Mouse (Mus musculus) midbrain, postnatal 0 days (tissue): Measurements from ENCODE around the gene Plekhh1. TPM values are rescaled to one million over a fixed set of nuclear protein-coding genes. Genes with fewer than 3 reads are reported as not detected.

Experiments
- ATAC-seq: fragments of 200-750 bp; cut with Nextera tagmentation; 2 replicates; pipeline ENCODE4 v1.8.0; 2017; ENCODE audit warnings: moderate number of reproducible peaks, mild to moderate bottlenecking, moderate TSS enrichment, moderate library complexity; ENCODE audit not compliant: low FRiP score
- DNase-seq: peaks from one replicate; pipeline ENCODE4 v3.0.0-alpha.2; 2015; ENCODE audit warnings: low spot score
- H3K27ac ChIP-seq: fragments of 300-500 bp; sonication (generic); 2 replicates; pipeline ENCODE4 v1.5.1; 2014; ENCODE audit warnings: low read depth, mild to moderate bottlenecking, low read length, mixed read lengths
- H3K27me3 ChIP-seq: fragments of 300-500 bp; sonication (generic); 2 replicates; pipeline ENCODE4 v1.6.1; 2014; ENCODE audit warnings: low read length, control low read depth, mixed read lengths; ENCODE audit not compliant: insufficient read depth
- H3K36me3 ChIP-seq: fragments of 300-500 bp; sonication (generic); 2 replicates; pipeline ENCODE4 v1.6.1; 2014; ENCODE audit warnings: low read length, control low read depth, mixed read lengths; ENCODE audit not compliant: insufficient read depth
- H3K4me1 ChIP-seq: fragments of 300-500 bp; sonication (generic); 2 replicates; pipeline ENCODE4 v1.6.1; 2014; ENCODE audit warnings: mild to moderate bottlenecking, control low read depth, antibody characterized with exemption, low read length, mixed read lengths; ENCODE audit not compliant: insufficient read depth
- H3K4me2 ChIP-seq: fragments of 300-500 bp; sonication (generic); 2 replicates; pipeline ENCODE4 v1.6.1; 2014; ENCODE audit warnings: low read depth, mild to moderate bottlenecking, low read length, mixed read lengths; ENCODE audit not compliant: poor library complexity, severe bottlenecking
- H3K4me3 ChIP-seq: fragments of 300-500 bp; sonication (generic); 2 replicates; pipeline ENCODE4 v1.5.1; 2014; ENCODE audit warnings: low read depth, mild to moderate bottlenecking, low read length, moderate library complexity
- H3K9ac ChIP-seq: fragments of 300-500 bp; sonication (generic); replicated peaks from 2 replicates; pipeline ENCODE4 v1.6.1; 2014; ENCODE audit warnings: mild to moderate bottlenecking, low read length, moderate library complexity, mixed read lengths; ENCODE audit not compliant: poor library complexity, severe bottlenecking
- H3K9me3 ChIP-seq: fragments of 300-500 bp; sonication (generic); 2 replicates; pipeline ENCODE4 v1.6.1; 2016; ENCODE audit warnings: low read length, control low read depth
- CTCF ChIP-seq: IDR thresholded peaks from 2 replicates; pipeline ENCODE4 v1.5.1; 2016; ENCODE audit warnings: antibody characterized with exemption, mild to moderate bottlenecking
- WGBS: fragments of 180-500 bp; shearing (Covaris S2); extraction: QIAGEN DNeasy Blood & Tissue Kit; methylation state at CpG from one replicate; pipeline ENCODE4 v1.1.7; 2014; 5-methylcytosine and 5-hydroxymethylcytosine counted together
- polyA plus RNA-seq: library from polyadenylated mRNA; unstranded; fragments of >200 nt; fragmentation: Nextera tagmentation; extraction: Ambion mirVana; gene quantifications from 2 replicates; pipeline ENCODE4 v1.2.1, GENCODE M21; 2015
- total RNA-seq: library from RNA; depleted of rRNA; stranded (reverse); fragments of >200 nt; gene quantifications from 2 replicates; pipeline ENCODE4 v1.2.3, GENCODE M21; 2014

Plekhh1 gene
- total and polyA plus RNA-seq, 2 experiments from 2014 or later = 1.00 to 5.4 TPM

DNA sequence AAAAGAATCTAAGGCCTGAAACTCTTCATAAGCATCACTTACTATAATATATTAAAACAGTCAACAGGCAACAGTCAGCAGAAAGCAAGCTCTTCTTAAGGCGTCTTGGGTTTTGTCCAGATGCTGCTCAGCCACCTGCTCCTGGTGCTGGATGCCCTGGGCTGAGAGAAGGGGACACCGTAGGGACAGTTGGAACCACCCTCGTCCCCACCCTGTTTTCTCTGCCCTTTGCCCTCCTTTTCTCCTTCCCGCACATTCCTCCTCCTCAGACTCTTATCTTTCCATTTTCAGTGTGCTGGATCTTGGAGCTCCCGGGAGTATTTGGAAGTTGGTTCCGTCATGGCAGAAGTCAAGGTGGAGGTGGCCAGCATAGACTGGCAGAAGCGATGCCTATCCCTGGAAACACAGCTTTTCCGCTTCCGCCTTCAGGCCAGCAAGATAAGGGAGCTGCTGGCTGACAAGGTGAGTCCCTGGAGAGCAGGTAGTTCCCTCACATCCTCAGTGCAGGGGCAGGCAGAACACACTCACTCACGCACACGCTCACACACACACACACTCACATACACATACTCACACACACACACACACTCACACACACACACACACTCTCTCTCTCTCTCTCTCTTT is 11.4 kb downstream of the Plekhh1 start:
- Histone ChIP-seq H3K4me1 (no peaks in the 10 kb centered on the region), H3K4me2 (no peak overlapping the region), H3K36me3 (peaks cover 2% of the 10 kb centered on the region; the same call in 1 of the 2 replicates), H3K9ac (no peak overlapping the region), H3K27ac (no peak overlapping the region), H3K4me3 (no peak overlapping the region), H3K9me3 (no peaks in the 10 kb centered on the region), H3K27me3 (no peaks in the 10 kb centered on the region)
- 86% methylated on average over 11 of the region's 11 CpGs for WGBS
- DNase-seq = no peak
- ATAC-seq = no peak
- no peak for TF ChIP-seq CTCF

DNA sequence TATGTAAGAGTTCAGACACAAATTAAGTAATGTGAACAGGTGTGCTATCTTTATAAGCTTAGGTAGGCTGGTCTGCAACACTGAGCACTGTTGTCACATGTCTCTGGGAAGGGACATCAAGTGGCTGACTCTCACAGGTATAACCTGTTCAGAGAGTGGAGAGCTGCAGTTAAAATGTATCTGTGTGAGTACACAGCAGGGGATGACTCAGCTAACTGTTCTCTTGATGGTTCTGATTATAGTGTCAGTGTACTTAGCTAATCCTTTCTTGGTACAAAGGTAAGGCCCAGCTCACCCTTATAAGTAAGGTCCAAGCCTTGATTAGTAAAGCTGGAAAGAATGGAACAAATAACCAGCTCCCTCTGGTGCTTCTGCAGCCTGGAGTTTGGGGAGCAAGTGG is 12.5 kb downstream of the Plekhh1 start:
- no peak for ATAC-seq

DNA sequence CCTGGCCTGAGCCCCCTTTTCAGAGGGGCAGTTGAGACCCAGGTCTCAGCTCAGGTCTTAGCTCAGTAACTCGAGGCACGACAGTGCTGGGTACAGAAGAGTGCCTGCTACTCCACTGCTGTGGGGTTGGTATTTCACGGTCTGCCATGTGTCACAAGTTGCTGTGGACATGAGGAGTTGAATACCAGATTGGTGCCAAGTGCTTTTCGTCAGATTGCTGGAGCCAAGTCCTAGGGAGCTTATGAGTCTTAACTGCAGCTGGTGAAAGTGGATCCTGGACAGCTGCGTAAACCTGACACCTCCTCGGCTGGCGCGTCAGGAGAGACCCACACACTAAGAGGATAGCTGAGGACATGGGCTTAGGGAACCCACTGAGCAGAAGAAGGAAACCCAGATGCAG is 15.7 kb downstream of the Plekhh1 start:
- no peak for DNase-seq
- Histone ChIP-seq H3K9ac (no peak overlapping the region), H3K9me3 (no peaks in the 10 kb centered on the region), H3K4me3 (no peak overlapping the region), H3K4me1 (no peaks in the 10 kb centered on the region), H3K36me3 (peaks cover 6% of the 10 kb centered on the region; the same call in 1 of the 2 replicates), H3K27me3 (no peaks in the 10 kb centered on the region), H3K4me2 (no peak overlapping the region), H3K27ac (no peak overlapping the region)
- 86% methylated on average over 8 of the region's 8 CpGs for WGBS
- no peak for TF ChIP-seq CTCF
- no peak for ATAC-seq

More for the DNA sequence above, 12.5 kb downstream of the Plekhh1 start:
- DNase-seq = no peak
- H3K9ac ChIP-seq = no peak overlapping the region
- H3K4me3 ChIP-seq = no peak overlapping the region
- H3K36me3 ChIP-seq = peaks cover 2% of the 10 kb centered on the region; the same call in 1 of the 2 replicates
- H3K27me3 ChIP-seq = no peaks in the 10 kb centered on the region
- no peak overlapping the region for H3K27ac ChIP-seq
- H3K9me3 ChIP-seq = no peaks in the 10 kb centered on the region
- TF ChIP-seq CTCF = no peak
- no peak overlapping the region for H3K4me2 ChIP-seq
- H3K4me1 ChIP-seq = no peaks in the 10 kb centered on the region

DNA sequence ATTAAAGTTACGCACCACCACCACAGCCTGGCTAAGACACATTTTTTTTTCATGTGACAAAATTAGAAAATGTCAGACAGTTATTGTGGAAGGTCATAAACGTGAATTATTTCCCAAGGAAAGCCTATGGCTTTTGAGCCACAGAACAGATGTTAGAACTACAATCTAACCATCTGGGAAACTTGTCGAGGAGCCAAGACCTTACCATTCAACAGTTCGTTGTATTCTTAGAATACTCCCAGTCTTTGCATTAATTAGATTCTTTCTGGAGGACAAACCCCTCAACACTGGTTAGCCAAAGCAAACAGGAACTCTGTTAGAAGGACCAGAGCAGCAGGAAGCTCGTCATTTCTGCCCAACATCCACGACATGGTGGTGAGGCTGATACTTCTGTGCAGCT is 17.2 kb downstream of the Plekhh1 start:
- ATAC-seq (no peak), DNase-seq (no peak)
- Histone ChIP-seq H3K27ac (no peak overlapping the region), H3K4me2 (no peak overlapping the region), H3K36me3 (peaks cover 13% of the 10 kb centered on the region; the same call in 1 of the 2 replicates), H3K4me3 (no peak overlapping the region), H3K9me3 (no peaks in the 10 kb centered on the region), H3K4me1 (no peaks in the 10 kb centered on the region), H3K9ac (no peak overlapping the region), H3K27me3 (no peaks in the 10 kb centered on the region)
- WGBS = 66% methylated on average over 6 of the region's 6 CpGs
- TF ChIP-seq CTCF = no peak

DNA sequence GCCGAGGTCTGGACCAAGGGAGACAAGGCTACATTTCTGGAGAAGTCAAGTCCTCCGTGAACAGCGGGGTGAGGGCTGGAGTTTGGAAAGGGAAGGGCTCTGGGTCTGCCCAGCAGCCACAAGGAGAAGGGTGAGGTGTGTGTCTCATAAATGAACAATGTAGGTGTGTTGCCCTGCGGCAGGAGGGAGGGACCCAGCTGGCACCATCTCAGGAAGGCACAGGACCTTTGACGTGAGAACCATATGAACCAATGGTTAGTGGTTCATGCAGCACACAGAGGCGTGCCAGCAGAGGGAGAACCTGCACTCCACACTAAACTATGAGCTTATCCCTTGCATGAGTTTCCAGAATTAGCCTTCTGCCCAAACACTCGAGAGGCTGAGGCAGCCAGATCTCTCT is 18.2 kb downstream of the Plekhh1 start:
- Histone ChIP-seq H3K9ac (no peak overlapping the region), H3K9me3 (no peaks in the 10 kb centered on the region), H3K36me3 (peaks cover 15% of the 10 kb centered on the region; the same call in 1 of the 2 replicates), H3K27me3 (no peaks in the 10 kb centered on the region), H3K27ac (no peak overlapping the region), H3K4me3 (no peak overlapping the region), H3K4me2 (no peak overlapping the region), H3K4me1 (no peaks in the 10 kb centered on the region)
- ATAC-seq (no peak), DNase-seq (no peak)
- 93% methylated on average over 7 of the region's 7 CpGs for WGBS
- no peak for TF ChIP-seq CTCF

DNA sequence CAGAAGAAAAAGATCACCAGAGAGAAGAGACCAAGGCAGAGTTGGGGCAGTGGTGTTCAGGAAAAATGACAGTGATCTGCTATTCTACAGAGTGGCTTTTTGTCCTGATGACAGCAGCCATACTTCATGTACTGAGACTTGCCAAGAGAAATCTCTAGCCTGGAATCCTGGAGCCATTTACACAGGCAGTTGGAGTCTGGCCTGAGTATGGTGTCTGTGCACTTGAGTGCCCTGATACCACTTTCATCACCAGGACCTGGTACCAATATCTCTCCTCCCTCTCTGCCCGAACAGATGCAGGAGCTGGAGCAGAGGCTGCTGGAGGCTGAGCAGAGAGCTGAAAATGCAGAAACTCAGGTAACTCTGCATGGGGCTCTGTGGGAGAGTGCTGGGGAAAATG is 19.9 kb downstream of the Plekhh1 start:
- 100% methylated on average over 1 of the region's 1 CpGs for WGBS
- H3K4me2 ChIP-seq = no peak overlapping the region
- no peak for TF ChIP-seq CTCF
- no peak overlapping the region for H3K4me3 ChIP-seq
- H3K27me3 ChIP-seq = no peaks in the 10 kb centered on the region
- no peak overlapping the region for H3K27ac ChIP-seq
- H3K36me3 ChIP-seq = peaks cover 16% of the 10 kb centered on the region; the same call in 1 of the 2 replicates
- no peaks in the 10 kb centered on the region for H3K9me3 ChIP-seq
- H3K9ac ChIP-seq = no peak overlapping the region
- ATAC-seq (no peak), DNase-seq (no peak)
- H3K4me1 ChIP-seq = no peaks in the 10 kb centered on the region
